Mouse (Mus musculus) ES-Bruce4 (cell line): ENCODE measurements at regions not wholly inside any gene's neighbourhood (a gene's known extent, or its start where the extent isn't known, plus 50 kb on each side); places are given as distances from the start of the nearest gene placed in this dataset.

Experiments
- H3K27ac ChIP-seq: 2 replicates; pipeline ENCODE4 v1.5.1; 2012; ENCODE audit warnings: low read length, inconsistent platforms; ENCODE audit not compliant: insufficient read depth
- H3K27me3 ChIP-seq: 2 replicates; pipeline ENCODE4 v1.6.1; 2012; ENCODE audit warnings: mild to moderate bottlenecking, low read length, inconsistent platforms; ENCODE audit not compliant: control insufficient read depth, poor library complexity, insufficient read depth, severe bottlenecking
- H3K36me3 ChIP-seq: 2 replicates; pipeline ENCODE4 v1.6.1; 2012; ENCODE audit warnings: inconsistent platforms, mild to moderate bottlenecking, low read length, moderate library complexity; ENCODE audit not compliant: control insufficient read depth, poor library complexity, insufficient read depth, severe bottlenecking
- H3K4me1 ChIP-seq: one replicate; pipeline ENCODE4 v1.8.1; 2011; ENCODE audit warnings: low read length; ENCODE audit not compliant: control insufficient read depth, insufficient read depth
- H3K4me3 ChIP-seq: 2 replicates; pipeline ENCODE4 v1.5.1; 2011; ENCODE audit warnings: low read depth, mild to moderate bottlenecking, low read length
- H3K9ac ChIP-seq: 2 replicates; pipeline ENCODE4 v1.6.1; 2012; ENCODE audit warnings: low read depth, mild to moderate bottlenecking, inconsistent platforms; ENCODE audit not compliant: poor library complexity, severe bottlenecking
- H3K9me3 ChIP-seq: replicated peaks from 2 replicates; pipeline ENCODE4 v1.6.1; 2012; ENCODE audit warnings: mild to moderate bottlenecking, low read length, inconsistent platforms; ENCODE audit not compliant: control insufficient read depth, poor library complexity, insufficient read depth, severe bottlenecking
- CTCF ChIP-seq: IDR thresholded peaks from one replicate; pipeline ENCODE4 v1.8.1; 2011; ENCODE audit warnings: low read depth, low read length
- EP300 ChIP-seq: IDR thresholded peaks from 2 replicates; pipeline ENCODE4 v1.6.1; 2011; ENCODE audit warnings: low read depth, low read length; ENCODE audit not compliant: insufficient read depth
- POLR2A ChIP-seq: IDR thresholded peaks from one replicate; pipeline ENCODE4 v1.8.1; 2011; ENCODE audit warnings: low read length; ENCODE audit not compliant: insufficient read depth

GRCm38 (mm10) chr6:31630009-31630408 lies 66.2 kb upstream of the Podxl start:
- H3K36me3 ChIP-seq, result no peaks in the 10 kb centered on the region
- no peaks in the 10 kb centered on the region for H3K9me3 ChIP-seq
- H3K27me3 ChIP-seq, result no peaks in the 10 kb centered on the region
- H3K27ac ChIP-seq, result no peak overlapping the region
- H3K4me3 ChIP-seq, result no peak overlapping the region
- no peak overlapping the region for H3K9ac ChIP-seq
- TF ChIP-seq POLR2A, result no peak
- no peak for TF ChIP-seq CTCF
- TF ChIP-seq EP300, result no peak
- H3K4me1 ChIP-seq, result no peaks in the 10 kb centered on the region

- Histone ChIP-seq H3K27me3 (no peaks in the 10 kb centered on the region), H3K36me3 (no peaks in the 10 kb centered on the region), H3K4me3 (no peak overlapping the region), H3K4me1 (no peaks in the 10 kb centered on the region), H3K9me3 (no peaks in the 10 kb centered on the region), H3K27ac (no peak overlapping the region), H3K9ac (no peak overlapping the region)
- TF ChIP-seq POLR2A, result no peak
- no peak for TF ChIP-seq CTCF
- no peak for TF ChIP-seq EP300
Measured at GRCm38 (mm10) chr6:31627912-31628311, 64.1 kb upstream of the Podxl start.

GRCm38 (mm10) chr6:31625055-31625454 lies 61.3 kb upstream of the Podxl start:
- H3K4me1 ChIP-seq, result no peaks in the 10 kb centered on the region
- TF ChIP-seq CTCF, result no peak
- TF ChIP-seq POLR2A, result no peak
- no peak for TF ChIP-seq EP300
- H3K27ac ChIP-seq, result no peak overlapping the region
- H3K27me3 ChIP-seq, result no peaks in the 10 kb centered on the region
- no peaks in the 10 kb centered on the region for H3K36me3 ChIP-seq
- H3K9ac ChIP-seq, result no peak overlapping the region
- no peaks in the 10 kb centered on the region for H3K9me3 ChIP-seq
- no peak overlapping the region for H3K4me3 ChIP-seq

- H3K9ac ChIP-seq, result no peak overlapping the region
- no peaks in the 10 kb centered on the region for H3K27me3 ChIP-seq
- H3K9me3 ChIP-seq, result no peaks in the 10 kb centered on the region
- H3K4me3 ChIP-seq, result no peak overlapping the region
- no peak overlapping the region for H3K27ac ChIP-seq
- no peaks in the 10 kb centered on the region for H3K36me3 ChIP-seq
- no peaks in the 10 kb centered on the region for H3K4me1 ChIP-seq
- TF ChIP-seq POLR2A, result no peak
- TF ChIP-seq EP300, result no peak
Measured at GRCm38 (mm10) chr6:31624374-31624773, 60.6 kb upstream of the Podxl start.

- H3K9me3 ChIP-seq, result no peaks in the 10 kb centered on the region
- no peak overlapping the region for H3K4me3 ChIP-seq
- no peak overlapping the region for H3K27ac ChIP-seq
- no peaks in the 10 kb centered on the region for H3K36me3 ChIP-seq
- no peaks in the 10 kb centered on the region for H3K27me3 ChIP-seq
- TF ChIP-seq EP300 (no peak), POLR2A (no peak), CTCF (no peak)
- H3K9ac ChIP-seq, result no peak overlapping the region
- peaks cover 1% of the 10 kb centered on the region for H3K4me1 ChIP-seq
Measured at GRCm38 (mm10) chr6:31621023-31621422, 57.2 kb upstream of the Podxl start.

- H3K27me3 ChIP-seq, result no peaks in the 10 kb centered on the region
- TF ChIP-seq POLR2A (no peak), EP300 (no peak), CTCF (no peak)
Measured at GRCm38 (mm10) chr6:31618852-31619251, 55.1 kb upstream of the Podxl start.

GRCm38 (mm10) chr6:31617341-31617740 lies 53.6 kb upstream of the Podxl start:
- H3K36me3 ChIP-seq, result no peaks in the 10 kb centered on the region
- no peaks in the 10 kb centered on the region for H3K9me3 ChIP-seq
- H3K4me1 ChIP-seq, result peaks cover 1% of the 10 kb centered on the region
- H3K4me3 ChIP-seq, result no peak overlapping the region
- H3K27ac ChIP-seq, result no peak overlapping the region
- TF ChIP-seq CTCF (no peak), POLR2A (no peak), EP300 (no peak)
- H3K27me3 ChIP-seq, result no peaks in the 10 kb centered on the region
- H3K9ac ChIP-seq, result no peak overlapping the region

More at GRCm38 (mm10) chr6:31618852-31619251, 55.1 kb upstream of the Podxl start:
- peaks cover 1% of the 10 kb centered on the region for H3K4me1 ChIP-seq
- no peak overlapping the region for H3K4me3 ChIP-seq
- no peaks in the 10 kb centered on the region for H3K9me3 ChIP-seq
- H3K36me3 ChIP-seq, result no peaks in the 10 kb centered on the region
- no peak overlapping the region for H3K9ac ChIP-seq
- H3K27ac ChIP-seq, result no peak overlapping the region
